Mouse (Mus musculus): Measurements from ENCODE around the gene Ndrg4.

GRCm38 (mm10) chr8:95714837-95715413 lies 38.1 kb downstream of the Ndrg4 start:
- no peak for TF ChIP-seq USF1 (IDR thresholded peaks at IDR 0.05; ENCODE audit: low read depth)
- TF ChIP-seq CTCF (IDR thresholded peaks at IDR 0.05; ENCODE audit: control insufficient read depth, insufficient read depth, insufficient read length) = no peak
- no peak for TF ChIP-seq MAX (IDR thresholded peaks at IDR 0.05)
